Mouse (Mus musculus): ENCODE measurements at regions not wholly inside any gene's neighbourhood (a gene's known extent, or its start where the extent isn't known, plus 50 kb on each side); places are given as distances from the start of the nearest gene placed in this dataset.

DNA sequence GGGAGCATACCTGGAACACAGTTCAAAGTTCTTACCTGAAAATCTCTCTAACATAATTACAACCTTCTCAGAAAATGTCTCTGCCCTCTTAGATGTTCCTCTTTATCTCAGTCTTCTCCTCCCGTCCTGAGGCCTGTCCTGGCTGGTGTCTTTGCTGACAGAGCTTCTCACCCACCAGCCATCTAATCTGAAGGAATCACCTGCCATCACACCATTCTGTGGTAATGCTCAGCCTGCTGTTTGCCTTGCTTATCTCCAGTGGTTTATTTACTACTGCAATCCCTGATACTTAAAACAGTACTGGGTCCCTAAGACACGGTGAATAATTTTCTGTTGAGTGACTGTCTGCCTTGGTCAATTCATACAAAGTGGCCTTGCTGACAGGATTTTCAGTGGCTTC, 317.8 kb upstream of the Hnrnpa3 start:
- no peak for DNase-seq (ENCODE audit: low spot score)

DNA sequence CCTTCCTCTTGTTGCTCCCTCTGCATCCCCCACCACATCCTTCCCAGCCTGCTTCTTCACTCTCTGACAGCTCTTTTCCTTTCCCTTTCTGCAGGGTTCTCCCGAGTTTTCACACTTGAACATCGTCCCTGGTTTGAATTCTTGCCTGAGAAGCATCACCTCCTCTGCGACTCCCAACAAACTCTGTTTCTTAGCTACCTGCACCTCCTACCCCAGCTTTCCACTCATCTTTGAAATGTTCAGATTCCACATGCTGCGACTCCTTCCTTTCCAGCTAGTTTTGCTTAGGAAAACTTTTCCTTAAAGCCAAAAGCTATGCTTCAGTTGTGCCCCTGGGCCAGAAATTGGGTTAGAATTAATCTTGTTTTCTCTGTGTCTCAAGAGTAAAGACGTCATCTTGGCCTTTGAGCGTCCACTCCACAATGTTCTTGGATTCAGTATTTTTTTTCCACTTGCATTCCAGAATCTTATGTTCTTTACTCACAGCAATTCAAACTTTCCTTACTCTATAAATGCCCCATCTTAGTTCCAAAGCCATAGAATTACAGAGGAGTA, 317.3 kb upstream of the Hnrnpa3 start:
- no peak for DNase-seq (ENCODE audit: low spot score)

DNA sequence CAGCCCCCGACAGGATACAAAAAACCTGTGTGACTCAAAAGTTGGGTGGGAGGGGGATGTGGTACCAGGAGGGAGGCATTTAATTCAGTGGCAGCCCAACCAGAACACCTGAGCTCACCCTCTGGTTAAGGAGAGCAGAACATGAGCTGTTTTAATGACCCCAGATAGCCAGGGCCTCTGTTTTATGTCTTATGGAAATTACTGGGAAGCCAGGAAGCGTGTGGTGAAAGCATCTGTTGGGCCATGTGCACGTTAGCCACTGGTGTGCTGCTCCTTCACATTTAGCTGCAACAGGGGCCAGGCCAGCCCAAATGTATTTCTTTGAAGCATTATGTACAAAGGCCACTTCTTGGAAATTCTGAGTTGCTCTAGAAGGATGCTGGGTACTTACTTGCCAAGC, 308.2 kb upstream of the Hnrnpa3 start:
- DNase-seq (ENCODE audit: low spot score): no peak

DNA sequence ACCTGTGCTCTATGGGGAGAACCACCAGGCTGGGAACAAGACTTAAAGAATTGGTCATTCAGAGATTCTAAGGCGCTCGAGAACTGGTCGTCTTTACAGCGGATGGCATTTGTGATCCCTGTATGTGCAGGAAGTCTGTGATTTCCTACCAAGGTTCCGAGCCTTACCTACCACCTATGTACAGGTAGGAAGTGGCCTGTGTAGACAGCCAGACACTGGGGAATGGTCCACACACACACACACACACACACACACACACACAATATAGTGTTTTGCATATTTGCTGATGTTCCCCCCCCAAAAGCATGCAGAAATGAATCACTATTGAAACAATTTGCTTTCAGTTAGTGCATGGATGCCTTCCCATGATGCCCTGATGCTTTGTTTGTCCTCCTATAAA, 307.1 kb upstream of the Hnrnpa3 start:
- no peak for DNase-seq (ENCODE audit: low spot score)

DNA sequence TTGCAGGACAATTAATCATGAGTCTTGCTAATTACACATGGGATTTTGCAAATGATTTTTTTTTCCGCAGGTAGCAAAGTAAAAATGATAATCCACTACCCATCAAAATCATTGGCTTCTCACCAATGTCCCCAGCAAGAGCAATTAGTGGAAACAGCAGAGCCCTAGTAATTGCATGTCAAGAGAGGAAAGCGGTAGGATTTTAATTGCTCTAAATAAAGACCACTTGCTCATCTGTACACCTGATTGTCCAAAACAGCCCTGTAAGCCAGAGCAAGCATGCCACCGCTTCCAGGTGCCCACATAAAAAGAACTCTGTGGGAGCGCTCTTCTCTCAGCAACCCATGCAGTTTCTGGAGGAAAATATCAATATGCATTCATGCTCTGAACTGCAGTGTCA, 306.5 kb upstream of the Hnrnpa3 start:
- no peak for DNase-seq (ENCODE audit: low spot score)

DNA sequence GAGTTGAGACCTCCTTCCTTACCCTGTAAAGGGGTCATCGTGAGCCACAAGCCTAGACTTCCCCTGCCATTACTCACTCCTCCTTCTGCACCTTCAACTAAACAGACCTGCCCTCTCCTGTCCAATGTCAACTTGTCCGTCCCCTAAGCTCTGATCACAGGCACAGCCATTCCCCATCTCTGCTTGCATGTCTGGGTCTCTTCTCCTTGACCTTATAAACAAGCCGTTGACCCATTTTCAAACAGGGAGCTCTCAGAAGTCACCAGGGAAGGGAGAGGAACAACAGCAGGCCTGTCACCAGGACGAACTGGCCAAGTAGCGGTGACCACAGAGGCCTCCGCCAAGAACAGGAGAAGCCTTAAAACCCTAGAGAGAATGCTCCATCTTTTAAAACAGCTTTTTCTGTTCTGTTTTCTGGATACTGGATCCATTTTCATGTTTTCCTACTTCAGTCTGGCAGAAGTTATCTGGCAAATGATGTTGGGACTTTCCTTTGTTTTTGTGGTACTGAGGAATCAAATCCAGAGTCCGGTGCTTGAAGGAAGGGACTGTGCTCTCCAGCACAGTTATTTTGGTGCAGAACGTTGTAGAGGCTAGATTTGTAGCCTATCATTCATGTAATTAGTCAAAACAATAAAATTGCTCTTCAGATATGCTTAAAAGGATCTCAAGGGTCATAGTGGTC, 302.2 kb upstream of the Hnrnpa3 start:
- DNase-seq (ENCODE audit: low spot score): no peak

DNA sequence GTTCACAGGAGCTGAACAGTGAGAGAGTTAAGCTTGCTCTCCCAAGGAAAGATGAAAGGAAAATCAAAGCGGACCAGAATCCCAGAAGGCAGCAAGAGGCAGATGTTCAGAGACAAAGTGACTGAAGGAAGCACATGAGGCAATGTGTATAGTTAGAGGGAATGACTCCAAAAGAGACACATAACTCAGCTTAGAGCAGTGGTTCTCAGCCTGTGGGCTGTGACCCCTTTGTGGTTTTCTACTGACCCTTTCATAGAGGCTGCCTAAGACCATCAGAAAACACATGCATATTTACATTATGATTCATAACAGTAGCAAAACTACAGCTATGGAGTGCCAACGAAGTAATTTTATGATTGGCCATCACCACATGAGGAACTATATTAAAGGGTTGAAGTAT, 301.5 kb upstream of the Hnrnpa3 start:
- no peak for DNase-seq (ENCODE audit: low spot score)

DNA sequence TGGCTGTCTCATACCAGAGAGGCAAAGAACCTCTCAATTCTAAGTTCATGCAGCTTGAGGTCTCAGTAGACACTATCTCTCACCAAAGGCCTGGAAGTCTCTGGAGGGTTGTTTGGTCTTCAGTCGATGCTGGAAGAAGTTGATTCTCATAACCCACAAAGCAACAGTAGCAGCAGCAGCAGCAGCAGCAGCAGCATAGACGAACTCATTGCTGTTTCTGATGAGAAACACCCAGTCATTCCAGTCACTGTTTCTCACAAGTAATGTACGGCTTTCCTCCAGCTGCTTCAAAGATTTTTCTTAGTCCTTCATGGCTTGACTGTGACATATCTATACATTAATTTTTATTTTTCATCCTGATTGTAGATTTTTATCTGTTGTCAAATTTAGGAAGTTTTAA, 298.1 kb upstream of the Hnrnpa3 start:
- no peak for DNase-seq (ENCODE audit: low spot score)

DNA sequence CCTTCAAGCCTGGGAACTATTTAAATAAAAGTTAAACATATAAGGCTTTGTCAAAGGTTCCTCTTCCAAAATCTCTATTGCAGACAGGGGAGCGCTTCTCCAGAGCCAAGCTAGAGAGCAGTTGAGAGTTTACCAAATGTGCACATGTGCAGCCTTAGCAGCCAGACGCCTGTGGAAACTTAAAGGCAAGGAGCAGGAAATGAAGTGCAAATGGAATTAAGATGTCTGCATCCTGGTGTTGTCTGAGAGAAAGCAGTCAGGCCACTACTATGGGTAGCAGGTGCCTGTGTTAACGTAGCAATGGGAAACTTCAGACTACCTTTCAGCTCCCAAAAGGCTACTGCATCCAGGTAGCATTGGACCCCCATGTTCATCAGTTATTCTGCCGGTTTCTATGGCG, 282.4 kb upstream of the Hnrnpa3 start:
- DNase-seq (ENCODE audit: low spot score): no peak

DNA sequence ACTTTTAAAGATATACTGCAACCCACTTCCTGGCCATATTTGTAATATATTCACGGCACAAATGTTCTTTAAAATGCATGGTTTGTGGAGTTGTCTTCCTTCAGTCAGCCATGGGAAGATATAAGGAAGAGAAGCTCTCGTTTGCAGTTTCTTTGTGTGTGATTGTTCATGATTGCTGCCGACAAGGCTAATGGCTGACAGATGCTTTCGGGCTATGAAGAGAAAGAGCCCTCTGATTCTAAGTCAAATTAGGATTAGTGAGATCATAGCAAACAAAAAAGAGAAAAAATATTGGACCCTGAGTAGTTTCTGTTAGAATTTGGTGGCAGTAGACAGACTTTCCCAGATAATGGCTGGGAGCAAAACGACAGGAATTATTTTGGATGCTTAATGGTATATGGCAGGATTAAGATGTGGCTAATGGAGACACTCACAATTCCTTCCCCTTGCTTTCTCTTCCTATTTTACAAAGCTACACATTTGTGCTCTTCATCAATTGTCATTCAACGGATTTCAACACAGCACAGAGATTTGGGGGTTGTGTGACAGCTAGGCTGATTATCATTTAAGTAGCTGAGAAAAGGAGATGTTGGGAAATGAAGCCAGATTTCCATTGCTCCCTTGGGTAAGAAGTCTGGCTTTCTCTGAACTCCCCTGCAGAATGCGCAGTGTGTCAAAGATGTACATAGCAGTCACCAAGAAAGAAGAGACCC, 273.4 kb upstream of the Hnrnpa3 start:
- no peak for DNase-seq (ENCODE audit: low spot score)

DNA sequence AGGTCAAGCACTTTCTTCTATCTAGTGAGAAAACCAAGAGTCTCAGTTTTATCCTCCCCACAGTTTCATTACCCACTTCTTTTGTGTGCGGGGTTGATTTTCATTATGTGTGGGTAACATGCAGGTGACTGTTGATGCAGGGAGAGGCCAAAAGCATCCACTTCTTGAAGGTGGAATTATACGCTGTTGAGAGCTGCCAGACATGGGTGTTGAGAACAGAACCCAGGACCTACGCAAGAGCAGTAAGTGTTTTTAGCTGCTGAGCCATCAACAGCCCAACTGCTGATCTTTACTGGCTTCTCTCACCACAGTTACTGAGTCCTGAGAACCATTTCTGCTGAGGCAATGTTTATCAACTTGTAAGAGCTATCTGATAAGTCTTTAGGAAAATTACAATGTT, 272.4 kb upstream of the Hnrnpa3 start:
- DNase-seq (ENCODE audit: low spot score): no peak

DNA sequence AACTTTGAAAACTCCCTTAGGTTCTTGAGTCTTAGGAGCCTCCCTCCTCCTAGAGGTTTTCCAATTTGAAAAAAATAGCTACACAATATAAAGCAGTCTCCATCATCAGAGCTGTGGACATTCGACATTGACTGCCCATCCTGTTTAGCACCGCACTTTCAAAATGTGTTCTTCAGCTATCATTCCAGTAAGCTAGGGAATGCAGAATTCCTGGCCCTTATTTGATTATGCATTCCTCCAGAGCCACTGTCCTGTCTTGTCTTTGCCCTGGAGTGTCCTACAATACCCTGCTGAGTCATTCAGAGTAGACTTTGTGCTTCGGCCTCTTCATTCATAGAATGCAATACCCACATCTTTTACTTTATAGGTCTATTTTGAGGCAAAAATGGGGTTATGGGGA, 267.0 kb upstream of the Hnrnpa3 start:
- DNase-seq (ENCODE audit: low spot score): no peak

DNA sequence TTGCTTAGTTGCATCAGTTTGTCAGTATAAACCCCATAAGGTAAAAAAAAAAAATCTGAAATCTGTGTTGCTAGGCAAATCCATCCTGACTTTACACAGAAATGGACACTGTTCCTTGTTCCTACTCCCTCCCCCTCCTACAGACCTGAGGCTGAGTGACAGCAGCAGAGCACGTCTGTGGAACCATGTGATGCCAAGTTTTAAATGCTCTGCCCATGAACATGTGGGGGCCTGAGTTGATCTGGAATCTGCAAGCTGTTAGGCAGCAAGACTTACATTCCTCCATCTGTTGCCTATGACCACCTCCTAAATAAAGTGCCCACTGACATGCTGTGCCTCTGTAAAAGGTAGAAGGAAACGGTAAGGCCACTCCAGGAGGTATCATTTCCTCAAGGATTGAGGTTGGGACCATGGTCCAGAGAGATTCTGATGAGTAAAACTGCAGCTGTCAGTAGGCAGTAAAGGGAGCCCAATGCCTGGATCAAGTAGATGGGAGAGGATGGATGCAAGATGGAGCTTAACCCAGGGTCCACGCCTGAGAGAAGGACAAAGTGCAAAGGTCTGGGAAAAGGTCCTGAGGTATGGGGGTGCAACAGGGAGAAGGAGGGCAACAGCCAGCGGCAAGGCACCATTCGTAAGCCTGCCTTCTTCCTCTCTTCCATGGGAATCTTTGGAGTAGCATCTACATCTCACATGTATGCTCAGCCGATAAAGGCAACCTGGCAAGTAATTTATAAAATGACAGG, 264.0 kb upstream of the Hnrnpa3 start:
- DNase-seq (ENCODE audit: low spot score): no peak

DNA sequence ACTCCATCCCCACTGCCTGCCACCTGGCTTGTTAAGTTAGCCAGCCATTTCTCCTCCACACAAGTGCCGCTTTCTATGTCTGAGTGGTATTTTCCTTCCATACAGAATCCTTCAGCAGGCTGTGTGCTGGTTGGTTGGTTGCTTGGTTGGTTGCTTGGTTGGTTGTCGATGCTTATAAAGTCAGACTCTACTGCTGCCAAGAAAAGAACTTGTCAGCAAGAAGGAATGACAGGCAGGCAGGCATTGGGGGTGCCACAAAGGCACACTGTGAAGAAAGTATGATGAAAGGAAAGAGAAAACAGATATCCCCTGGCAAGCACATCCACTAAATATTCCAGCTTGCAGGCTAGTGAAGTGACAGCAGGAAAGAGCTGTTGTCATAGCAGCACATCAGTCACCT, 263.0 kb upstream of the Hnrnpa3 start:
- no peak for DNase-seq (ENCODE audit: low spot score)

DNA sequence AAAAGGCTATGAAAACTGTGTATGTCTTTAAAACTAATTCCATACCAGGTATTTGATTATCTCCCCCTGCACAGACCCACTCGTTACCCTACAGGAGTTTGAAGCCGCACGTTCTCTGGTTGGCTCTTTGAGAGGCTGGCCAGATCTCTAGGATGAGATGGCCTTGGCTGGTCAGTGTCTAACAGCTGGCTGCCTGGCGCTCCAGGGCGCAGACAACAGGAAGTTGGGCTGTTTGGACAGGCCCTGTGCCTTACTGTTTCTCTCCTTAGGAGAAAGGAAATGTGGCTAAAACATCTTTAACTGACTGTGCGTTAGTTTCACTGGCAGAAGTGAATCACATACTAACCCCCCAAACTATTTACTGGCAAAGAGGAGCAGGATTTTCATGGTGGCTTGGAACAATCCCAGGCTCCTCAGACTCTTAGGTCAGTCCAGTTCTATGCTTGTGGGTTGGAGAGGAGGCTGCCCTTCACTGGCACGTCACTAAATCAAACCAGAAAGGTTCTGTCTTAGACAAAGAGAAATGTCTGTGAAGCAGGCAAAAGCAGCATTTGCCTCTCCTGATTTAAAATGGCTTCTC, 258.7 kb upstream of the Hnrnpa3 start:
- DNase-seq (ENCODE audit: low spot score): no peak

DNA sequence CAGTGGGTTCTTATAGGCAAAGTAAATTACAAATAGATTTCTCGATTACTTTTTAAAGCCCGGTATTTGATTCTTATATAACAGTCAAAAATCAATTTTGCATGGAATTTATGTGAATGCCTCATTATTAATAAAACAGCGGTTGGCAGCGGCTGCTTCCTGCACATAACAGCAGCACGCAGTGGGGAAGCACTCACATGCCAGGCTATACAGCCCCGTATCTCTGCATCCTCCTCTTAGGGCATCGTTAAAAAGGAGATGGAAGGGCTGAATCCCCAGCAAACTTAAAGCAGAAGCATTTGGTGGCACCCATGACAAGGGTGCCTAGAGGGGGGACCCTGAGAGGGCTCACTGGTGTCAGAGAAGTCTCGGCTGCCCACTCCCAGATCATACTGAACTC, 255.3 kb upstream of the Hnrnpa3 start:
- DNase-seq (ENCODE audit: low spot score): no peak

DNA sequence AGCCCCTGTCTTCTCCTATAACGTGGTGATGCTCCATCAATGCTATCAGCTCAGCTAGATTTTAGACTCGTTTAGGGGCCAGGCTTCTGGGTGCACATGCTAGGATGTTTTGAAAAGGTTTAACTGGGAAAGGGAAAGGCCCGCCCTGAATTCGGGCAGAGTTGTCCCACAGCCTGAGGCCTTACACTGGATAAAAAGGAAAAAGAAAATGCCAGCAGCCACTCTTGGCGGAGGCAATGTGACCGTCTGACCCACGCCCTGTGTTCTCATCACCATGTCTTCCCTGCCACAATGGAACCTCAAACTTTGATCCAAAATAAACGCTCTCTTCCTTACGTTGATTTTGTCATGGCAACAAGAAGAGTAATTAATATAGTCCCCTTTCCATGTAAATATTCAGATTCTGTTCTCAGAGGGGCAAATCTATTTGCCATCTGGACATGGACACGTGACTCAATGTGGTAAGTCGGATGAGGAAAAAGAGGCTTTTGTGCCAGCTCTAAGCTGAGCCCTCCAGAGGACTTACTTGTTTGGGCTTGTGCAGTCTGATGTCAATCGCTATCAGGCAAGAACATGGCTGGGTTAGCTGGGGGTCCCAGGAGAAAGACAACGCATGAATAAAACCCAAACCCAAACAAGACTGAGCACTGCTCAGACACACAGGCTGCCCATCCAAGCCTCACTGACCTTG, 253.4 kb upstream of the Hnrnpa3 start:
- no peak for DNase-seq (ENCODE audit: low spot score)

DNA sequence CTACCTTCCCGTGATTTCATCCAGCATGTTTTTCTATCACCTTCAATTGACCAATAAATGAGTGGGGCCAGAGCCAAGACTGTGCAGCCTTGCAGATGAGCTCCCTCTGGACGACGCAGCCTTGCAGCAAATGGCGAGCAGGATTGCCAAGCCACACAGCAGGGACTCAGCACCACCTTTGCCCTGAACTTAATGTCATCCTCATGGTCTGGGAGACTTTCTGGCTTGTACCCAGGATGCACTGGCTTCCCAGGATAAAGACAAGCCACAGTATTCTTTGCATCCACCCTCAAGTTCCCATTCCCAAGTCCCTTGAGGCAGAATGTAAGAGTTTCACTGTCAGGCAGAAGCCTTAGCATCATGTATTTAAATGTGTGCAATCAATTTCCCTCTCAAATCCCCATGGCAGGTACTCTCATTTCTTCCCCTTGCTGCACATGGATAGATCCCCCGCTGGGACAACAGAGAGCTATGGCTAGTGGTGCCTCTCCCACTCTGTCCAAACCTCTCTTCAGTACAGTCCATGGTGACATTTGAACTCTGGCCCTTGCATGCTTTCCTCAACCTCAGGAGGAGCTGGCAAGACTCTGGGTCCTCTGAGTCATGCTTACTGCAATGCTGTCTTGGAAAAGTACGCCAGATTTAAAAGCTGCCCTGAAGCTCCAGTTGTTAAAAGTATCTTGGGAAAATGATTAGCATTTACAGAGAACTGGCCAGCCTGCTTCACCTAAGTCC, 252.2 kb upstream of the Hnrnpa3 start:
- no peak for DNase-seq (ENCODE audit: low spot score)

DNA sequence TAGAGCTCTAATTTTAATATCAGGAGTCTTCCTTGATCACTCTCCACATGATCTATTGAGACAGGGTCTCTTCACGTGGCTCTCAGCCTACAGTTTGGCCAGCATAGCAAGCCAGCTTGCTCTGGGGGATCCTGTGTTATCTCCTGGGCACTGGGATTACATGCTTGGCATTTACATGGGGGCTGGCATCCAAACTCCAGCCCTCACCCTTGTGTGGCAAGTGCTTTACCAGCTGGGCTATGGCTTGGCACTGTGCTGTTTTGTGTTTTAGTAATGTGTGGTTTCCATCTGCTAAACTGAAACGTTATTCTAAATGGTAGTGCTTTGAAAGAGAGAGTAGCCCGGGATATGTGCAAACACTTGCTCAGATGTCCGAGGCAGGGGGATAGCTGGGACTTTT, 251.5 kb upstream of the Hnrnpa3 start:
- DNase-seq (ENCODE audit: low spot score): no peak

DNA sequence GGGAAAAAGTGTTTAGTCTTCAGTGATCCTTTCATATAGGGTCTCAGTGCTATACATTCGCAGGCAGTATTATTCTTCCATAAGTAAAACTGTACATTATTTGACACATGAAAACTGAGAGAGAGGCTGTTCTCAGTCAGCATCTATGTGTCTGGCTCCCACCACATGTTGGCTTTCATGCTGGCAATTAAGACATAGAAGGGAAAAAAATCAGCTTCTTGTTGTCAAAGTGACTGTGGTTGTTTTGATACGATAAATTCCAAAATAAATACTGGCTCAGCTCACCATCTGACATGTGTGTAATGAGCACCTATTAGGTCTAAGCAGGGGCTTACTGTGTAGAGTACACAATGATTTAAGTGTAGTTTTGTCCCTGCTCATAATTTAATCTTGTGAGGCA, 251.0 kb upstream of the Hnrnpa3 start:
- DNase-seq (ENCODE audit: low spot score): no peak

DNA sequence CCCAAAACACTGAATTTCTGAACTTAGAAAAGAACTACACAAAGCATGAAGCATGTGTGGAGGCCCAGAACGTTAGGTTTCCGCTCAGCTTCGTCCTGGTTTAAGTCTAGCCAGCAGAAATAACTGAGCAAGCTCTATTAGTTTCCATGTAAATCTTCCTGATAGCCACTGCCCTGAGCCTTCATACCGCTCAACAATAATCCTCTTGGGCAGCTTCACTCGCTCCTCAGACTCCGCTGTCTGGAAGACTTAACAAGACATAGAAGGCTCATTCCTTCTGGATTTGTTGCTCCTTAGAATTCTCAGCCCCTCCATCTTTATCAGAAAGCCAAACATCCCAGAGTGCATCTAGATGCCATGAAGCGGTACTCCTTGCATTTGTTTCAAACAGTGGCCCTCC, 249.3 kb upstream of the Hnrnpa3 start:
- no peak for DNase-seq (ENCODE audit: low spot score)
